Mouse (Mus musculus) stomach, postnatal 0 days (tissue): ENCODE results near the gene Vmn1r95. TPM values are rescaled to one million over a fixed set of nuclear protein-coding genes. Genes with fewer than 3 reads are reported as not detected.
"Not testable (repeated sequence)": the region's sequence is repeated elsewhere in the genome, so short reads cannot be mapped to it uniquely, and the experiment has no call there.

Experiments used
- ATAC-seq: fragments of 200-750 bp; cut with Nextera tagmentation; 2 replicates; pipeline ENCODE4 v1.8.0; 2017; ENCODE audit not compliant: low FRiP score, low TSS enrichment
- DNase-seq: peaks from one replicate; pipeline ENCODE4 v3.0.0-alpha.2; 2016; ENCODE audit warnings: low spot score
- H3K27ac ChIP-seq: fragments of 300-500 bp; sonication (generic); replicated peaks from 2 replicates; pipeline ENCODE4 v1.5.1; 2014; ENCODE audit warnings: mild to moderate bottlenecking, control low read depth
- H3K27me3 ChIP-seq: fragments of 300-500 bp; sonication (generic); 2 replicates; pipeline ENCODE4 v1.6.1; 2014; ENCODE audit warnings: low read length; ENCODE audit not compliant: control insufficient read depth, insufficient read depth
- H3K36me3 ChIP-seq: fragments of 300-500 bp; sonication (generic); 2 replicates; pipeline ENCODE4 v1.6.1; 2014; ENCODE audit warnings: low read length, mixed read lengths; ENCODE audit not compliant: control insufficient read depth, insufficient read depth
- H3K4me1 ChIP-seq: fragments of 300-500 bp; sonication (generic); replicated peaks from 2 replicates; pipeline ENCODE4 v1.6.1; 2014; ENCODE audit warnings: antibody characterized with exemption; ENCODE audit not compliant: control insufficient read depth, insufficient read depth
- H3K4me2 ChIP-seq: fragments of 300-500 bp; sonication (generic); replicated peaks from 2 replicates; pipeline ENCODE4 v1.6.1; 2014; ENCODE audit warnings: low read depth, mild to moderate bottlenecking, control low read depth, moderate library complexity
- H3K4me3 ChIP-seq: fragments of 300-500 bp; sonication (generic); 2 replicates; pipeline ENCODE4 v1.5.1; 2014; ENCODE audit warnings: low read depth, low read length, control low read depth
- H3K9ac ChIP-seq: fragments of 300-500 bp; sonication (generic); 2 replicates; pipeline ENCODE4 v1.6.1; 2014; ENCODE audit warnings: mild to moderate bottlenecking, low read length, control low read depth, mixed read lengths
- H3K9me3 ChIP-seq: fragments of 300-500 bp; sonication (generic); 2 replicates; pipeline ENCODE4 v1.6.1; 2016; ENCODE audit warnings: low read length; ENCODE audit not compliant: control insufficient read depth
- WGBS: fragments of 180-500 bp; shearing (Covaris S2); extraction: QIAGEN DNeasy Blood & Tissue Kit; methylation state at CpG from one replicate; pipeline ENCODE4 v1.1.7; 2014; 5-methylcytosine and 5-hydroxymethylcytosine counted together
- polyA plus RNA-seq: library from polyadenylated mRNA; unstranded; fragments of >200 nt; fragmentation: Nextera tagmentation; extraction: Ambion mirVana; gene quantifications from 2 replicates; pipeline ENCODE4 v1.2.1, GENCODE M21; 2015

Gene Vmn1r95
- not detected in 2 replicates for polyA plus RNA-seq

DNA sequence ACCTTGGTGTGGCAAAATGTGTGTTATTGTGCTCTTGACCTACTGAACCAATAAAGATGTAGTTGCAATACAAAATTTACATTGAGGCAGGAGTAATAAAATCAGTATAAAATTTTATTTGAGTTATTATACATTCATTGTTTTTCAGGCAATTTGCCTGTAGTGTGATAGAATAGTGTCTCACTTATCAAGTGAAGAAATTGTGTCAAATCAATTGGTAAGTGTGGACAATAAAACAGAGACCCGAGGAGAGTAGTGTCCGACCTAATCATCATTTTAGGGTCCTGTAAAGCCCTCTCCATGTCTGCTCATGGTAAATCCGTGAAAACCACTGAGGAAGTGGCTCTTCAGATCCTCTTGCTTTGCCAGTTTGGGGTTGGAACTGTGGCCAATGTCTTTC, at the start of gene Vmn1r95:
Vmn1r95 (plus strand) TSS at position 301 of the 400 bp plus-strand sequence.
- H3K9me3 ChIP-seq, H3K36me3 ChIP-seq, H3K27me3 ChIP-seq, DNase-seq, H3K4me3 ChIP-seq, ATAC-seq, H3K4me2 ChIP-seq, H3K9ac ChIP-seq, H3K27ac ChIP-seq, H3K4me1 ChIP-seq: not testable (repeated sequence)
- WGBS = no CpG with 5 or more reads among the region's 3 CpGs

DNA sequence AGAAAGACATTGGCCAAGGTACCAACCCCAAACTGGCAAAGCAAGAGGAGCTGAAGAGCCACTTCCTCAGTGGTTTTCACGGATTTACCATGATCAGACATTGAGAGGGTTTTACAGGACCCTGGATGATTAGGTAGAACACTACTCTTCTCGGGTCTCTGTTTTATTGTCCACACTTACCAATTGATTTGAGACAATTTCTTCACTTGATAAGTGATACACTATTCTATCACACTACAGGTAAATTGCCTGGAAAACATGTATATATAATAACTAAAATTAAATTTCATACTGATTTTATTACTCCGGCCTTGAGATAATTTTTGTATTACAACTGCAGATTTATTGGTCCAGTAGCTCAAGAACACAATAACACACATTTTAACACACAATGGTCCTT, 25.2 kb upstream of the Vmn1r95 start, which contains the start of gene Vmn1r94:
Vmn1r94 (minus strand) TSS at position 101 of the 400 bp plus-strand sequence.
- H3K9me3 ChIP-seq, ATAC-seq, H3K4me1 ChIP-seq, H3K27ac ChIP-seq, H3K4me2 ChIP-seq, H3K27me3 ChIP-seq, H3K4me3 ChIP-seq, H3K36me3 ChIP-seq, H3K9ac ChIP-seq, DNase-seq: not testable (repeated sequence)
- no CpG with 5 or more reads among the region's 3 CpGs for WGBS

DNA sequence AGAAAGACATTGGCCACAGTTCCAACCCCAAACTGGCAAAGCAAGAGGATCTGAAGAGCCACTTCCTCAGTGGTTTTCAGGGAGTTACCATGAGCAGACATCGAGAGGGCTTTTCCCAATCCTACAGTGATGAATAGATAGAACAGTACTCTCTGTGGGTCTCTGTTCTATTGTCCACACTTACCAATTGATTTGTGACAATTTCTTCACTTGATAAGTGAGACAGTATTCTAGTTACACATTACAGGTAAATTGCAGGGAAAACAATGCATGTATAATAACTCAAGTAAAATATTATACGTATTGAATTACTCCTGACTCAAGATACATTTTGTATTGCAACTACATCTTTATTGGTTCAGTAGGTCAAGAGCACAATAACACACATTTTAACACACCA, 12.0 kb downstream of the Vmn1r95 start, which contains the start of gene Gm6164:
Gm6164 (minus strand) TSS at position 101 of the 400 bp plus-strand sequence.
- H3K9ac ChIP-seq, ATAC-seq, H3K27me3 ChIP-seq, H3K36me3 ChIP-seq, H3K27ac ChIP-seq, H3K9me3 ChIP-seq, H3K4me2 ChIP-seq, H3K4me3 ChIP-seq, DNase-seq, H3K4me1 ChIP-seq: not testable (repeated sequence)
- no CpG with 5 or more reads among the region's 2 CpGs for WGBS

DNA sequence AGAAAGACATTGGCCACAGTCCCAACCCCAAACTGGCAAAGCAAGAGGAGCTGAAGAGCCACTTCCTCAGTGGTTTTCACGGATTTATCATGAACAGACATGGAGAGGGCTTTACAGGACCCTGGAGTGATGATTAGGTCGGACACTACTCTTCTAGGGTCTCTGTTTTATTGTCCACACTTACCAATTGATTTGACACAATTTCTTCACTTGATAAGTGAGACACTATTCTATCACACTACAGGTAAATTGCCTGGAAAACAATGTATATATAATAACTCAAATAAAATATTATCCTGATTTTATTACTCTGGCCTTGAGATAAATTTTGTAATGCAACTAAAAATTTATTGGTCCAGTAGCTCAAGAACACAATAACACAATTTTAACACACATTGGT, 40.2 kb downstream of the Vmn1r95 start, which contains the start of gene Gm4498:
Gm4498 (minus strand) TSS at position 101 of the 400 bp plus-strand sequence.
- not testable (repeated sequence) for H3K4me1 ChIP-seq, H3K36me3 ChIP-seq, H3K4me3 ChIP-seq, H3K27me3 ChIP-seq, H3K9ac ChIP-seq, DNase-seq, ATAC-seq, H3K9me3 ChIP-seq, H3K4me2 ChIP-seq, H3K27ac ChIP-seq
- no CpG with 5 or more reads among the region's 2 CpGs for WGBS

Other genes starting within 250 kb of the Vmn1r95 start
- gene Igsf23, start 243.0 kb upstream of the Vmn1r95 start, polyA plus RNA-seq = 3.2 and 4.4 TPM in 2 replicates
- not detected in 2 replicates for gene Ceacam20, start 228.3 kb upstream of the Vmn1r95 start, polyA plus RNA-seq
- not detected in 2 replicates for gene Nlrp9b, start 202.2 kb upstream of the Vmn1r95 start, polyA plus RNA-seq
- not detected in 2 replicates for gene Vmn1r91, start 94.0 kb upstream of the Vmn1r95 start, polyA plus RNA-seq
- gene Gm16442, start 71.1 kb upstream of the Vmn1r95 start, polyA plus RNA-seq = not detected in 2 replicates
- gene Vmn1r93, start 54.6 kb upstream of the Vmn1r95 start, polyA plus RNA-seq = not detected in 2 replicates
- gene Vmn1r94, start 25.3 kb upstream of the Vmn1r95 start, polyA plus RNA-seq = not detected in 2 replicates
- gene Gm6164, start 11.9 kb downstream of the Vmn1r95 start, polyA plus RNA-seq = not detected in 2 replicates
- not detected in 2 replicates for gene Gm4498, start 40.1 kb downstream of the Vmn1r95 start, polyA plus RNA-seq
- 0.15 TPM in 1 of 2 replicates, not detected in the other for gene Gm5890, start 69.1 kb downstream of the Vmn1r95 start, polyA plus RNA-seq
- gene Gm4133, start 140.4 kb downstream of the Vmn1r95 start, polyA plus RNA-seq = not detected in 2 replicates
- not detected in 2 replicates for gene Gm5728, start 181.7 kb downstream of the Vmn1r95 start, polyA plus RNA-seq
- gene Vmn1r100, start 224.2 kb downstream of the Vmn1r95 start, polyA plus RNA-seq = not detected in 2 replicates
- gene Vmn1r101, start 248.9 kb downstream of the Vmn1r95 start, polyA plus RNA-seq = not detected in 2 replicates